Mouse (Mus musculus) limb, embryonic 12.5 days (tissue): ENCODE data around the gene Pard3b. TPM values are rescaled to one million over a fixed set of nuclear protein-coding genes. Genes with fewer than 3 reads are reported as not detected.

Source experiments
- ATAC-seq: fragments of 200-750 bp; cut with Nextera tagmentation; 2 replicates; pipeline ENCODE4 v1.8.0; 2017; ENCODE audit warnings: low read depth, moderate TSS enrichment; ENCODE audit not compliant: insufficient number of reproducible peaks, insufficient read depth, low FRiP score, low TSS enrichment
- H3K27ac ChIP-seq: fragments of 300-500 bp; sonication (generic); 2 replicates; pipeline ENCODE4 v1.5.1; 2016; ENCODE audit warnings: mild to moderate bottlenecking, moderate library complexity
- H3K27me3 ChIP-seq: fragments of 300-500 bp; sonication (generic); 2 replicates; pipeline ENCODE4 v1.6.1; 2016; ENCODE audit warnings: mild to moderate bottlenecking, moderate library complexity
- H3K36me3 ChIP-seq: fragments of 300-500 bp; sonication (generic); 2 replicates; pipeline ENCODE4 v1.6.1; 2016; ENCODE audit warnings: mild to moderate bottlenecking, moderate library complexity
- H3K4me1 ChIP-seq: fragments of 300-500 bp; sonication (generic); replicated peaks from 2 replicates; pipeline ENCODE4 v1.6.1; 2016
- H3K4me2 ChIP-seq: fragments of 300-500 bp; sonication (generic); 2 replicates; pipeline ENCODE4 v1.6.1; 2016; ENCODE audit warnings: mild to moderate bottlenecking, moderate library complexity
- H3K4me3 ChIP-seq: fragments of 300-500 bp; sonication (generic); replicated peaks from 2 replicates; pipeline ENCODE4 v1.5.1; 2016; ENCODE audit warnings: mild to moderate bottlenecking
- H3K9ac ChIP-seq: fragments of 300-500 bp; sonication (generic); replicated peaks from 2 replicates; pipeline ENCODE4 v1.6.1; 2016; ENCODE audit warnings: mild to moderate bottlenecking, moderate library complexity
- H3K9me3 ChIP-seq: fragments of 300-500 bp; sonication (generic); 2 replicates; pipeline ENCODE4 v1.6.1; 2016; ENCODE audit warnings: mild to moderate bottlenecking, moderate library complexity
- WGBS: fragments of 180-500 bp; shearing (Covaris S2); methylation state at CpG from one replicate; pipeline ENCODE4 v1.1.7; 2016; 5-methylcytosine and 5-hydroxymethylcytosine counted together
- polyA plus RNA-seq: library from polyadenylated mRNA; unstranded; fragments of >200 nt; fragmentation: Nextera tagmentation; extraction: Ambion mirVana; gene quantifications from 2 replicates; pipeline ENCODE4 v1.2.1, GENCODE M21; 2016

Gene Pard3b
- polyA plus RNA-seq, 1 experiment from 2014 or later, result 20.0 TPM

GRCm38 (mm10) chr1:62625819-62626505 lies 987.3 kb downstream of the Pard3b start:
- ATAC-seq, result no peak
- 79% methylated on average over 10 of the region's 10 CpGs for WGBS
- Histone ChIP-seq H3K9ac (no peak overlapping the region), H3K4me2 (no peak overlapping the region), H3K27ac (no peak overlapping the region), H3K4me3 (no peak overlapping the region), H3K9me3 (no peaks in the 10 kb centered on the region), H3K36me3 (no peaks in the 10 kb centered on the region), H3K27me3 (peaks cover 83% of the 10 kb centered on the region), H3K4me1 (peaks cover 13% of the 10 kb centered on the region)

- Histone ChIP-seq H3K4me1 (peaks cover 32% of the 10 kb centered on the region), H3K27ac (no peak overlapping the region), H3K9ac (no peak overlapping the region), H3K9me3 (no peaks in the 10 kb centered on the region), H3K4me2 (no peak overlapping the region), H3K4me3 (no peak overlapping the region), H3K27me3 (peaks cover 72% of the 10 kb centered on the region), H3K36me3 (no peaks in the 10 kb centered on the region)
- ATAC-seq, result no peak
- WGBS, result 73% methylated on average over 1 of the region's 1 CpGs
Observed at GRCm38 (mm10) chr1:62629952-62630351, 991.3 kb downstream of the Pard3b start.

GRCm38 (mm10) chr1:62631511-62632305 lies 993.1 kb downstream of the Pard3b start:
- H3K4me1 ChIP-seq, result peaks cover 39% of the 10 kb centered on the region
- H3K36me3 ChIP-seq, result no peaks in the 10 kb centered on the region
- H3K9ac ChIP-seq, result no peak overlapping the region
- peak; percentile 56; the same call in 1 of the 2 replicates for ATAC-seq
- no peak overlapping the region for H3K4me3 ChIP-seq
- peaks cover 68% of the 10 kb centered on the region for H3K27me3 ChIP-seq
- 40% methylated on average over 10 of the region's 10 CpGs for WGBS
- H3K4me2 ChIP-seq, result no peak overlapping the region
- no peak overlapping the region for H3K27ac ChIP-seq
- H3K9me3 ChIP-seq, result no peaks in the 10 kb centered on the region

DNA sequence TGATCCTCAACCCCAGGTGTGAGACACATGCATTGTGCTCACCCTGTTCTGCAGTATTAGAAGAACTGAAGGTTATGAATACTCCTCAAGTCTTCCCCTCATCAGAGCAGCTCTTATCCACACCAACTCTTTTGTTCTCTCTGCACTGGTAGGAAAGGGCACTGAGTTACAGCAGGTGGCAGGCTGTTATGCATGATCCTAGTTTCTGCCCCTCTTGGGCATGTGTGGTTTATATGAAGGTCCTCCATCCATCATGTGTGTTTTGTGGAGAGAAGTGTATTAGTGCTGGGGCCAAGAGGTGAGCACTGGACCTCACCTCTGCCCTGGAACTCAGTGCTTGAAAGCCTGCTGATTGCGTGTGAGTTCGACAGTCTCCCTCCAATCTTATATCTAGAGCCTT lies 994.3 kb downstream of the Pard3b start:
- H3K4me2 ChIP-seq, result no peak overlapping the region
- WGBS, result 67% methylated on average over 2 of the region's 2 CpGs
- H3K9ac ChIP-seq, result no peak overlapping the region
- no peaks in the 10 kb centered on the region for H3K9me3 ChIP-seq
- no peak overlapping the region for H3K4me3 ChIP-seq
- no peak for ATAC-seq
- peaks cover 69% of the 10 kb centered on the region for H3K27me3 ChIP-seq
- peaks cover 49% of the 10 kb centered on the region for H3K4me1 ChIP-seq
- no peak overlapping the region for H3K27ac ChIP-seq
- no peaks in the 10 kb centered on the region for H3K36me3 ChIP-seq

DNA sequence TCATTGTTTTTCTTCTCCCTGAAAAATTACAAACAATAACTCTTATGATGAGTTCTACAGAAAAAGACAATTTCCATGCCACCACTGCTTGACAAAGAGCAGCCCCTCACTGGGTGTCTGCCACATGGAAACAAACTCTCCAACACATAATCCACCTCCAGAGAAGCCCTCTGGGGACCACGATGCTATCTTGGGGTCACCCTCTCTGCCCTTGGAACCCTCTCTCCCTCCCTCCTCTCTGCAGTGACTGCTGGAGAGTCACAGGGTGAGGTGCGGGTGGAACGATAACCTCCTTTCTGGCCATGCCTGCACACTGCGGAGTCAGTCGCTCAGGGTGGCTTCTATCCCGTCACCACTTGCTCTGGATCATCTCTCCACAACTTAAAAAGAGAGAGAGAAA lies 996.6 kb downstream of the Pard3b start:
- H3K27me3 ChIP-seq, result peaks cover 62% of the 10 kb centered on the region
- no peak overlapping the region; the same call in 1 of the 2 replicates for H3K9ac ChIP-seq
- 50% methylated on average over 6 of the region's 6 CpGs for WGBS
- H3K4me1 ChIP-seq, result peaks cover 49% of the 10 kb centered on the region
- H3K4me3 ChIP-seq, result no peak overlapping the region
- ATAC-seq, result no peak
- no peak overlapping the region for H3K27ac ChIP-seq
- no peak overlapping the region for H3K4me2 ChIP-seq
- no peaks in the 10 kb centered on the region for H3K9me3 ChIP-seq
- H3K36me3 ChIP-seq, result no peaks in the 10 kb centered on the region

DNA sequence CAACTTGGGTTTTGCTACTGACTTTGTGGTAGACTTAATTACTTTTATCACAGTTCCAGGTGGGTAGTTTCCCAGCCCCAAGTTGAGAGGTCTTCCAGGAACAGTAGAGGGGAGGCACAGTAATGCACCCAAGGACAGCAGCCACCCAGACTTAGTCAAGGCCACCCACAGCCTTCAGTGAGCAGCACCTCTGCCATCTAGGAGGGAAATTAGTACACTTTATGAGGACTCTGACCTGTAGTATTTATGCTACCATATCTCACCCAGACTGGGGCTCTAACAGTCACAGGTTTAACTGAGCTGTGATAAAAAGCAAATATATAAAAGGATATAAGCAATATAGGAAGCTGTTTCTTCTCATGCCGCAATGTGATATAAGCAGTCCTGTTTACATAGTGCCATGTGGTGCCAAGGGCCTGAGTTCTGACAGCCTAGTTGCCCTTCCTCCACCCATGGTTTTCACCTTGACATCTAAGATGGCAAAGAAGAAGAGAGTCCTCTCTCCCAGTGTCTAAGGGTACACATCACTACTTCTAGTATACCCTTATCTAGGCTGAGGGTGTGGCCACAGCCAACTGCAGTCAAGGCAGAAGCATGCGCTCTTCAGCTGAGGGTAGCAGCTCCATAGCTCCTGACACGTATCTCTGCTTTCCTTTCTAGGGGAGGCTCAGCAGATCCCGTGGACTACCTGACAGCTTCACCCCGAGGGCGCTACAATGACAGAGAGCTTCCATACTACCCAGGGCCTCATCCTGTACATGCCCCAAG lies 998.5 kb downstream of the Pard3b start:
- Histone ChIP-seq H3K27me3 (peaks cover 47% of the 10 kb centered on the region), H3K36me3 (no peaks in the 10 kb centered on the region), H3K4me1 (peaks cover 37% of the 10 kb centered on the region), H3K9me3 (no peaks in the 10 kb centered on the region), H3K27ac (no peak overlapping the region), H3K9ac (no peak overlapping the region), H3K4me3 (no peak overlapping the region), H3K4me2 (no peak overlapping the region)
- ATAC-seq, result no peak
- 86% methylated on average over 6 of the region's 6 CpGs for WGBS

DNA sequence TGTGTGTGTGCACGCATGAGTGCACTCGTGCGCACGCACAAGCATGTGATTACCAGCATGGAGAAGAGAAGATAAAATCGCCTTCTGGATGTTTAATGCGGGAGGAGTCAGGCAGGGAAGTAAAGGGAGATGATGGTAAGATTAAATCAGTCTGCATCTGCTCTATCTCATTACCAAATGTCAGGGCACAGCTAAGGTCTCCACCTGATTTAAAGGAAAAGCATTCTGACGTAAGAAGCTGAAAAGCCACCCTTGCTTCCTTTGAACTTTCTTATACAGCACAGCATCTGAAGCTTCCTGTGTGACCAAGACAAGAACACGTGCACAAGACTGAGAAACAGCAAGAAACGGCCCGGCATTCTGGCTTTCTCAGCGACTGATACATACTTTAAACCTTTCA lies 1000.4 kb downstream of the Pard3b start:
- Histone ChIP-seq H3K36me3 (no peaks in the 10 kb centered on the region), H3K9me3 (no peaks in the 10 kb centered on the region), H3K9ac (no peak overlapping the region), H3K27ac (no peak overlapping the region), H3K4me3 (no peak overlapping the region), H3K27me3 (peaks cover 45% of the 10 kb centered on the region), H3K4me2 (no peak overlapping the region), H3K4me1 (peaks cover 25% of the 10 kb centered on the region)
- no peak for ATAC-seq
- WGBS, result 82% methylated on average over 11 of the region's 11 CpGs

- Histone ChIP-seq H3K4me3 (no peak overlapping the region), H3K4me1 (peaks cover 26% of the 10 kb centered on the region), H3K27me3 (peaks cover 41% of the 10 kb centered on the region), H3K9ac (no peak overlapping the region), H3K4me2 (no peak overlapping the region), H3K27ac (no peak overlapping the region), H3K9me3 (no peaks in the 10 kb centered on the region), H3K36me3 (no peaks in the 10 kb centered on the region)
- 77% methylated on average over 4 of the region's 4 CpGs for WGBS
- no peak for ATAC-seq
Observed at GRCm38 (mm10) chr1:62639440-62639839, 1000.8 kb downstream of the Pard3b start.

- Histone ChIP-seq H3K9ac (no peak overlapping the region), H3K36me3 (no peaks in the 10 kb centered on the region), H3K27ac (peak overlapping the region; percentile 43; the same call in 1 of the 2 replicates), H3K4me3 (no peak overlapping the region), H3K4me2 (no peak overlapping the region), H3K4me1 (peaks cover 44% of the 10 kb centered on the region), H3K9me3 (no peaks in the 10 kb centered on the region), H3K27me3 (peaks cover 15% of the 10 kb centered on the region)
- WGBS, result 16% methylated on average over 8 of the region's 8 CpGs
- peak; percentile 66; the same call in 1 of the 2 replicates for ATAC-seq
Observed at GRCm38 (mm10) chr1:62644631-62645278, 1006.1 kb downstream of the Pard3b start.

- H3K36me3 ChIP-seq, result no peaks in the 10 kb centered on the region
- peaks cover 14% of the 10 kb centered on the region for H3K27me3 ChIP-seq
- H3K4me2 ChIP-seq, result no peak overlapping the region
- WGBS, result 84% methylated on average over 2 of the region's 2 CpGs
- no peak overlapping the region for H3K27ac ChIP-seq
- no peaks in the 10 kb centered on the region for H3K9me3 ChIP-seq
- no peak for ATAC-seq
- H3K4me1 ChIP-seq, result peaks cover 44% of the 10 kb centered on the region
- H3K9ac ChIP-seq, result no peak overlapping the region
- H3K4me3 ChIP-seq, result no peak overlapping the region
Observed at GRCm38 (mm10) chr1:62646812-62647211, 1008.2 kb downstream of the Pard3b start.
